Mouse (Mus musculus): Measurements from ENCODE around the gene Mycbp2. TPM values are rescaled to one million over a fixed set of nuclear protein-coding genes. Genes with fewer than 3 reads are reported as not detected.

Gene Mycbp2
- polyA plus RNA-seq, 1 experiment from 2014 or later, result 16.5 TPM

DNA sequence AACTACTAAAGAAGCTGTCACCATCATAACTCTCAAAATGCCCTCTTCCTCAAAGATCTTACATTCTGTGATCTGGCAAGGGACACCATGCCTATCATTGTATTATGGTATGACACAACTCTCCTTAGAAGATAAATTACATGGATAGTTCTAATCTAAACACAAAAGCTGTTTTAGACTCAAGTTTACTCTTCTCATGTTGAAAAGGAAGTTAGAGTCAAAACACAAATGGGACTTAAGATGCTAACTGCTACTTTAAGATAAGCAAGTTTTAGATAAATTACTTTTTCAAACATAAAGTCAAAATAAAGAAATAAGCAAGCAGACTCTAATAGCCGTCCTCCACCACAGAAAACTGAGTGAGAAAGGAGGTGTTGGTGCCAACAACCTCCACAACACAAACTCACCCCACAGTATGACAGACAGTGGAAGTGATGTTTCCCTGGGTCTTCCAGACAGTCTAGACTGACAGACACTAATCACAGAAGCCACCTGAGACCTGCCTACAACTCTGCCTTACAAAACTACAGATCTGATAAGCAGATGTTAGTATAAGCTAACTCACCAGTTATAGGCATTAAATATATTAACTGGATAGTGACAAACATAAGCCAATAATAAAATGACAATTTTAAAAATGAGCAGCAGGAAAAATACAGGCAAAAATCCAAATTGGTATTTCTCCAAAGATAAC, 260.6 kb downstream of the Mycbp2 start:
- H3K9me3 ChIP-seq, result no peaks in the 10 kb centered on the region
- H3K27ac ChIP-seq, result no peak overlapping the region
- no peaks in the 10 kb centered on the region for H3K27me3 ChIP-seq
- no peak overlapping the region for H3K9ac ChIP-seq
- no peak overlapping the region for H3K4me2 ChIP-seq
- no peak; the same call in 1 of the 2 replicates for ATAC-seq (ENCODE audit: borderline replicate concordance, extremely low read depth, low FRiP score, low TSS enrichment)
- peaks cover 45% of the 10 kb centered on the region for H3K36me3 ChIP-seq
- H3K4me3 ChIP-seq, result no peak overlapping the region
- peaks cover 8% of the 10 kb centered on the region; the same call in 1 of the 2 replicates for H3K4me1 ChIP-seq
- WGBS, result 21% methylated on average over 1 of the region's 1 CpGs

DNA sequence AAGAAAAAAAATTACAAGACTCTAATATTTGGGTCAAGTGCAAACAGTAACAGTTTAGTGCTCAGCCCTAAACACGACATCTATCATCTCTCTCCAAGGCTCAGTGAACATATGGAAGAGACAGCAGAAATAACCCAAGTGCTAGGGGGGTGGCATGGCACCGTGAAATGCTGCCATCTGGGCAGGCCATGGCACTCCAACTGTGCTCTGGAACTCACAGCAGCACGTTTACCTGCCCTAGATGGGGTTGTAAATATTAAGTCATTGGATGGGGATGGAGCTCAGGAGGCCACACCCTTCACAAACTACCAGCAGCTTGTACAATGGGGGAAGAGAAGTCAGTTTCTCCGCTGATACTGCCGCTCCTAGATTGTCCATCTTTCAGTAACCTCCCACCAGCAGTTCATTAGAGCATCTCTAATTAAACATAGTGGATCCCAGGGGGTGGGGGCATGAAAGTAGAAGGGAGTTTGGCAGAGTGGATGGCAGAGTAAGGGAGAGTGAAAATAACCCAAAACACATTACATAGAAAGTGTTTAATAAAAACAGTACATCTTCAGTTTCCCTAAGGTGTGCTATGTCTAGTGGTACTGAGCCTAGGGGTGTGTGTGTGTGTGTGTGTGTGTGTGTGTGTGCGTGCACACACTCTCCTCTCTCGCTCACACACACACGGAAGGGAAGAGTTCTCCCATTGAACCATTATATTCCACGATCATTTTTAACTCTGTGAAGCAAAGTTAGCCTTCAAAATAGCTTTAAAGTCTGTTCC, 267.2 kb downstream of the Mycbp2 start:
- Histone ChIP-seq H3K27me3 (no peaks in the 10 kb centered on the region), H3K4me3 (no peak overlapping the region), H3K27ac (no peak overlapping the region), H3K9ac (no peak overlapping the region), H3K4me2 (no peak overlapping the region), H3K9me3 (no peaks in the 10 kb centered on the region), H3K36me3 (peaks cover 38% of the 10 kb centered on the region), H3K4me1 (no peaks in the 10 kb centered on the region)
- WGBS, result 80% methylated on average over 9 of the region's 9 CpGs
- ATAC-seq (ENCODE audit: borderline replicate concordance, extremely low read depth, low FRiP score, low TSS enrichment), result no peak

DNA sequence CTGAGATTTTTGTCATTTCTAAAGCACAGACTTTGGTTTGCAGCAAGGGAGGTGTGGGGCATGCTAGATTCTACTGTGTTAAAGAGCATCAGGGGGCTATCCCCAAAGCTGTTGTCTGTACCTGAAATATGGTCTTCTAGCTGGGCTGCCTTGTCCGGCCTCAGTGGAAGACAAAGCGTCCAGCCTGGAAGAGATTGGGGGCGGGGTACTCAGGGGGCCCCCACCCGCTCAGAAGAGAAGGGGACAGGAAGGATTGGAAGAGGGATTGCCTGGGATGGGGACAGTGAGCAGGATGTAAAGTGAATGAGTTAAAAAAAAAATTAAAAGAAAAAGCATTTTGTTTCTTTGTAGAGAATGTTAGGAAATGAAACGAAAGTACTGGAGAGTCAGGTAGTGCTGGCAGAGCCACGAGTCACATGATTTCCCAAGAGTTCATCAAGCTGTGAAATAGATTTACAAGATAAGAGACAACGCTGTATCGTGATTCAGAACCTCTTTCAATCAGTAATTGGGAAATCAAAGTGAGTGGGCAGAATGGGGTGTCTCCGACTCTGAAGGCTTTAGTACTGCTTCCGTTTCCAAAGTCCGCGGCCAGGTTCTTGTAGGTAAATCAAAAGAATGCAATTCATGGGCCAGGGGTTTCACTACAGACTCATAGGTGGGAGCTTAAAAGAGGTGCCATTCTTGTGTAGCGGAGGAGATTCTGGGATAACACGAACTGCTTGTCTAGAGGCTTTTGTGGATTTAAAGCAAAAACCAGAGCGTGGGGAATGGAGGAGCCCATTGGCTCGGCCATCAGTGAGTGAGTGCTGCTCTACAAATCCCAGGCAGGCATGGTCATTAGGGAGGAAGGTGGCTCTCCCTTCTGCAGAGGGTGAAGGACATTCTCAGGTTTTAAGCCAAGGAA, 268.4 kb downstream of the Mycbp2 start:
- 83% methylated on average over 16 of the region's 16 CpGs for WGBS
- H3K9ac ChIP-seq, result no peak overlapping the region
- ATAC-seq (ENCODE audit: borderline replicate concordance, extremely low read depth, low FRiP score, low TSS enrichment), result no peak
- H3K36me3 ChIP-seq, result peaks cover 40% of the 10 kb centered on the region
- no peaks in the 10 kb centered on the region for H3K27me3 ChIP-seq
- no peak overlapping the region for H3K27ac ChIP-seq
- no peak overlapping the region for H3K4me3 ChIP-seq
- H3K9me3 ChIP-seq, result no peaks in the 10 kb centered on the region
- no peaks in the 10 kb centered on the region for H3K4me1 ChIP-seq
- no peak overlapping the region for H3K4me2 ChIP-seq

DNA sequence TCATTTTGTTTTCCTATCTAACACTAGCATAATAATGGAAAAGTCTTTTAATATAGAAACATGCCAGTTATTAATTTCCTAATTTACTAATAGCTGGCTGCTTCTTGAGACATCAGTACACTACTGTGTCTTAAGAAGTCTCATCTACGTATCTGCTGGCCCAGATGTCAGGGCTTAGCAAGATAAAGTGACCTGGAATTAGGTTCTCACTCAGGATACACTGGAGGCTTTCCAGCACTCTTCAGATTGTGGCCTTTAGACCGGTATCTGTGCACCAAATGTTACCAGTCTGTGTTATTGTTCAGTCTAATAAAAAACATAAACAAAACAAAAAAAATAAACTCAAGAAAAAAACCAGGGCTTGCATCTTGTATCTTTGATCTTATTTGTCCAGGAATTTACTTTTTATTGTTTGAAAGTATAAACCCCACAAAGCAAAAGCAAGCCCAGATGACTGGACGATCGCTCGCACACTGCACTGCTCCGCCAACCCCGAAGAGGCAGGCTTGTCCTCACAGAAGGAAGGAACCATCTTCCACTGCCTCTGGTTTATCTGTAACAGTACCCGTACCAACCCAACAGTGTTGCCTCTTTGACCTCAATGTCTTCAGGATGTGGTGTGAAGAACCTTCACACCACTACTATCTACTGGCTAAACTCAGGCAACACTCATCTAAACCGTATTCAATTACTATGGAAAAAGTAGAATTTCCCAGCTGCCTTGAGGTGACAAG, 269.2 kb downstream of the Mycbp2 start:
- H3K4me2 ChIP-seq, result no peak overlapping the region
- peaks cover 37% of the 10 kb centered on the region for H3K36me3 ChIP-seq
- no peak for ATAC-seq (ENCODE audit: borderline replicate concordance, extremely low read depth, low FRiP score, low TSS enrichment)
- no peaks in the 10 kb centered on the region for H3K4me1 ChIP-seq
- no peak overlapping the region for H3K27ac ChIP-seq
- no peak overlapping the region for H3K9ac ChIP-seq
- no peaks in the 10 kb centered on the region for H3K9me3 ChIP-seq
- no peaks in the 10 kb centered on the region for H3K27me3 ChIP-seq
- no peak overlapping the region for H3K4me3 ChIP-seq
- 81% methylated on average over 9 of the region's 9 CpGs for WGBS

DNA sequence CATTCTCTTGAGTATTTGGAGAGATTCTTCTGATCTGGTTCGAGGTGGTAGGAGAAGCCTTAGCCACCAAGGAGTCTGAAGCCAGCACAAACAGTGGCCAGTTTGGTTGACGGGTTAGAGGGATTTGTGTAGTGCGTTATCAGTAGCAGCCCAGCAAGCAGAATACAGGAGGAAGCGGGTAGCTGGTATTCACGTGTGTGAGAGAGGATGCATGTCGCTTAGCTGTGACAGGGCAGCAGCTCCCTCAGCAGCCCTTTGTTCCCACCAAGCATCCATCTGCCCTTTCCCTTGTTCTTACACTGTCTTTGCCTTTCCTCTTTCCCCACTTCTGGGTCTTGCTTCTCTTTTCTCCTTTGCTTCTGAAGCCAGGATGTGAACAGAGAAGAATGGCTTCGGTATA, 271.4 kb downstream of the Mycbp2 start:
- Histone ChIP-seq H3K9me3 (no peaks in the 10 kb centered on the region), H3K36me3 (peaks cover 37% of the 10 kb centered on the region), H3K27me3 (no peaks in the 10 kb centered on the region), H3K4me3 (no peak overlapping the region), H3K9ac (no peak overlapping the region), H3K4me2 (no peak overlapping the region), H3K4me1 (peaks cover 5% of the 10 kb centered on the region; the same call in 1 of the 2 replicates), H3K27ac (no peak overlapping the region)
- 86% methylated on average over 7 of the region's 7 CpGs for WGBS
- no peak for ATAC-seq (ENCODE audit: borderline replicate concordance, extremely low read depth, low FRiP score, low TSS enrichment)

DNA sequence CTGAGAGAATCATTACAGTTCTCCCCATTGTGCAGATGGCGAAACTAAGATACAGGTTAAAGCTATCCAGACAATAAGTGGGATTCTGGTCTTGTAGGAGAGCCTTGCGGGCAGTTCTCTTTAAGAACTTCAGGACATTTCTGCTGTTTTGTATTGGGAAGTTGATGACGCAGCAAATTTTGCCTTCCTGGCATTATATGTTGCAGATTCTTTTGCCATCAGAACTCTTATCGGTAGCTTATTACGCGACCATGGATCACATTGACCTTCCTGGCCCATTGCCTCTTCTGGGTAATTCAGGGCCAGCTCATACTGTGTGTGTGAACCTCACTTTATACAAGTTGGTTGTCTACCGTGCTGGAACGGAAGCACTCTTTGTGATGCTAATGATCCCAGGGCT, 272.8 kb downstream of the Mycbp2 start:
- WGBS, result 94% methylated on average over 8 of the region's 8 CpGs
- H3K4me3 ChIP-seq, result no peak overlapping the region
- ATAC-seq (ENCODE audit: borderline replicate concordance, extremely low read depth, low FRiP score, low TSS enrichment), result no peak
- no peak overlapping the region for H3K9ac ChIP-seq
- no peaks in the 10 kb centered on the region for H3K9me3 ChIP-seq
- no peak overlapping the region for H3K4me2 ChIP-seq
- H3K4me1 ChIP-seq, result peaks cover 9% of the 10 kb centered on the region; the same call in 1 of the 2 replicates
- H3K27ac ChIP-seq, result no peak overlapping the region
- H3K27me3 ChIP-seq, result no peaks in the 10 kb centered on the region
- peaks cover 30% of the 10 kb centered on the region for H3K36me3 ChIP-seq

DNA sequence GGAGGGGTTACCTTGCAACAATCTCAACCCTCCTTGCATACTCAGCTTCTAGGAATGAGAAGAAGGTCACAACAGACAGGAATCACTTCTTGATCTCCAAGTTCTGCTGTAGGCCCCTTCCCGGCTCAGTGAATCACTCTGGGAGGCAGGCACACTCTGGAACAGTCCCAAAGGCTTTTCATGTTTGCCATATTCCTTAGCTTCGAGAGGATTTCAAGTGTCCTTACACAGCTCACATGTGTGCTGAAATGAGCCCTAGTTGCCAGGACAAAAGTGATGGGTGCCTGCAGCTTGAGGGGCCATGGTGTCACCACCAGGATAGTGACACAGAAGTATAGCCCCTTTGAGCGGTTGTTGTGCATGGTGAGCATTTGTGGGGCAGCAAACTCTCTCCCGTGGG, 273.9 kb downstream of the Mycbp2 start:
- Histone ChIP-seq H3K9me3 (no peaks in the 10 kb centered on the region), H3K4me1 (peaks cover 9% of the 10 kb centered on the region; the same call in 1 of the 2 replicates), H3K27ac (no peak overlapping the region), H3K27me3 (no peaks in the 10 kb centered on the region), H3K9ac (no peak overlapping the region), H3K36me3 (peaks cover 27% of the 10 kb centered on the region), H3K4me3 (no peak overlapping the region), H3K4me2 (no peak overlapping the region)
- WGBS, result 79% methylated on average over 4 of the region's 4 CpGs
- no peak for ATAC-seq (ENCODE audit: borderline replicate concordance, extremely low read depth, low FRiP score, low TSS enrichment)

DNA sequence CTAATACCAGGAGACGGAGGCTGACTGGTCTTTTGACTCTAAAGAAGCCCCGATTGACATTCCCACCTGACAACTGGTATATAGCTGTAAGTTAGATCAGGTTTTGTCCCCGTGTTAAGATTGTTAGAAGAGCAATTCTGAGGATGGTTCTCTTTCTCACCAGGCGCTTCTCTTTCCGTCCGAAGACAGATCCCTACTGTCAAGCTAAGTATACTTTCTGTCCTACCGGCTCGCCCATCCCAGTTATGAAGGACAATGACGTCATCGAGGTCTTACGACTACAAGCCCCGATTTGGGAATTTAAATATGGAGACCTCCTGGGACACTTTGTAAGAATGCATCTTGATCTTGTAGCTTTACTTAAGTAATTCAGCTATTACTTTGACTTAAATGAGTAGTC, 275.1 kb downstream of the Mycbp2 start:
- no peaks in the 10 kb centered on the region for H3K9me3 ChIP-seq
- peaks cover 9% of the 10 kb centered on the region; the same call in 1 of the 2 replicates for H3K4me1 ChIP-seq
- H3K4me3 ChIP-seq, result no peak overlapping the region
- no peaks in the 10 kb centered on the region for H3K27me3 ChIP-seq
- peaks cover 25% of the 10 kb centered on the region for H3K36me3 ChIP-seq
- no peak for ATAC-seq (ENCODE audit: borderline replicate concordance, extremely low read depth, low FRiP score, low TSS enrichment)
- H3K27ac ChIP-seq, result no peak overlapping the region
- WGBS, result 90% methylated on average over 12 of the region's 12 CpGs
- H3K9ac ChIP-seq, result no peak overlapping the region
- H3K4me2 ChIP-seq, result no peak overlapping the region

DNA sequence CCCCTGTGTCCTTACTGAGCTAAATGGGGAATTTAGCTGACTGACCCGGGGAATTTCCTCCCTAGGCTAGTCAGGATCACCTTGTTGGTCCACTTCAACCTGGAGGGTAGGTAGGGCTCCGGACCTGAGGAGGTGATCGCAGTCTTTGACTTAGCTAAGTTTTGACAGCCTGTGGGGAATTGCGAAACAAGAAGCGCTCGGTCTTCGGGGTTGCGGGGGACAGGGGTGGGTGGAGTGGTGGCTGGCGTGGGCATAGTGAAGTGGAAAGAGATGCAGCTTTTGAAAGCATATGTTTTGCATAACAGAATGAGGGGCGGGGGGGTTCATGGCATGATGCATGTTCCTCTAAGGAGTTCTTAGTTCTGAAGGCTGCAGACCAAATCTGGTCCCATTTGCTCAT, 275.8 kb downstream of the Mycbp2 start:
- WGBS, result 3% methylated on average over 10 of the region's 10 CpGs
- H3K27ac ChIP-seq, result peak overlapping the region; percentile 92
- H3K36me3 ChIP-seq, result peaks cover 20% of the 10 kb centered on the region
- no peaks in the 10 kb centered on the region for H3K27me3 ChIP-seq
- peak overlapping the region; percentile 78 for H3K9ac ChIP-seq
- no peaks in the 10 kb centered on the region for H3K9me3 ChIP-seq
- H3K4me2 ChIP-seq, result peak overlapping the region; percentile 89
- H3K4me3 ChIP-seq, result peak overlapping the region; percentile 84
- H3K4me1 ChIP-seq, result peaks cover 9% of the 10 kb centered on the region; the same call in 1 of the 2 replicates
- 0 out of 2 replicates have a peak, but pooled peaks have one; percentile 6 for ATAC-seq (ENCODE audit: borderline replicate concordance, extremely low read depth, low FRiP score, low TSS enrichment)

DNA sequence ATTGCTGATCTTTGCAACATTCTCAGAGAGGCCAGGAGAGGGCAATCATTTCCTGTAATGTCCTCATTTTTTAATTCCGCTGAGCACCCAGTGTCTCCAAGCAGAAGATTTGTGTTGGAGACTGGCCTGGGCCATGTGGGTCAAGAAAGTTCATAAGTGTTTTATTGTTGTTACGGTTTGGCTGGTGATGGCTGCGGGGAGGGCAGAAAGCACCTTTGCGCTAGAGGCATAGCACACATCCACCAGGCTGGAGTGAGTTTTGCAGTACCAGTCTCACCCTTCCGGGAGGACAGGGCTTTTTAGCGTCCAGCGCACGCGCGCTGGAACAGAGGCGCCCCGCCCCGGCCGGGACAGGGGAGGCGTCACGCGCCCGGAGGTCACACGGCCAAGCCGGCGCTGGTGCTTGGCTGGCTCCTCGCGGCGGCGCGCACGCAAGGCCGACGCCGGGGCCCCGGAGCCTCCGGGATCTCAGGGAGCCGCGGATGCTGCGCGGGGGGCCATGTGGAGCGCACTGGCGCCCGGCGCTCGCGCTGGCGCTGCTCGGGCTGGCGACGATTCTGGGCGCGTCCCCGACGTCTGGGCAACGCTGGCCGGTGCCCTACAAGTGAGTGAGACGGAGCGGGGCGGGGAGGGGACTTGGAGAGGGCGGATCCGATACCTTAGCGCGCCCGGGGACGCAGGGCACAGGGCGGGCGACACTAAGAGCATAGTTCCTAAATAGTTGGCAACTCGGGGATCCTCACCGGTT, 276.6 kb downstream of the Mycbp2 start, which contains the start of gene Cln5:
TSS of gene Cln5 (plus strand) at position 353 of the 748 bp plus-strand sequence.
- ATAC-seq (ENCODE audit: borderline replicate concordance, extremely low read depth, low FRiP score, low TSS enrichment), result peak; percentile 97
- Histone ChIP-seq H3K9ac (peak within 1 kb of the TSS; percentile 78), H3K27me3 (no peaks in the 10 kb centered on the region), H3K27ac (peak within 1 kb of the TSS; percentile 92), H3K4me2 (peak within 1 kb of the TSS; percentile 89), H3K4me3 (peak within 1 kb of the TSS; percentile 84), H3K36me3 (peaks cover 13% of the 10 kb centered on the region), H3K9me3 (no peaks in the 10 kb centered on the region), H3K4me1 (peaks cover 11% of the 10 kb centered on the region)
- WGBS, result 0% methylated on average over 65 of the region's 65 CpGs

All from lung, embryonic 15.5 days (tissue).